Mouse (Mus musculus) erythroblast, embryonic 14.5 days (primary cell): Measurements from ENCODE around the gene Ints14. TPM values are rescaled to one million over a fixed set of nuclear protein-coding genes. Genes with fewer than 3 reads are reported as not detected.
A peak's percentile ranks its signal among the peaks of the same experiment; 100 is the strongest.
"Not testable (repeated sequence)": the region's sequence is repeated elsewhere in the genome, so short reads cannot be mapped to it uniquely, and the experiment has no call there.

Experiments used
- H3K27me3 ChIP-seq: 2 replicates; pipeline ENCODE4 v1.6.1; 2012; ENCODE audit warnings: inconsistent platforms; ENCODE audit not compliant: control insufficient read depth
- H3K36me3 ChIP-seq: 2 replicates; pipeline ENCODE4 v1.6.1; 2012; ENCODE audit warnings: mild to moderate bottlenecking, inconsistent platforms; ENCODE audit not compliant: control insufficient read depth
- H3K4me1 ChIP-seq: 2 replicates; pipeline ENCODE4 v1.6.1; 2012; ENCODE audit warnings: inconsistent platforms; ENCODE audit not compliant: control insufficient read depth
- H3K4me3 ChIP-seq: replicated peaks from 2 replicates; pipeline ENCODE3; 2012; ENCODE audit warnings: moderate library complexity, mild to moderate bottlenecking, inconsistent platforms
- H3K9me3 ChIP-seq: 2 replicates; pipeline ENCODE4 v1.6.1; 2012; ENCODE audit warnings: low read length, inconsistent platforms, mixed read lengths; ENCODE audit not compliant: control insufficient read depth
- GATA1 ChIP-seq: IDR thresholded peaks from 2 replicates; pipeline ENCODE4 v1.6.1; 2012; ENCODE audit warnings: low read length, inconsistent platforms, mixed read lengths
- TAL1 ChIP-seq: IDR thresholded peaks from 3 replicates; pipeline ENCODE4 v1.6.1; 2012; ENCODE audit warnings: low read length, inconsistent platforms, mixed read lengths
- polyA plus RNA-seq: library from polyadenylated mRNA; stranded (reverse); fragments of >175 nt; gene quantifications from 2 replicates; pipeline ENCODE4 v1.2.3, GENCODE M21; 2012

Gene Ints14
- polyA plus RNA-seq, 1 experiment: 3.3 TPM

DNA sequence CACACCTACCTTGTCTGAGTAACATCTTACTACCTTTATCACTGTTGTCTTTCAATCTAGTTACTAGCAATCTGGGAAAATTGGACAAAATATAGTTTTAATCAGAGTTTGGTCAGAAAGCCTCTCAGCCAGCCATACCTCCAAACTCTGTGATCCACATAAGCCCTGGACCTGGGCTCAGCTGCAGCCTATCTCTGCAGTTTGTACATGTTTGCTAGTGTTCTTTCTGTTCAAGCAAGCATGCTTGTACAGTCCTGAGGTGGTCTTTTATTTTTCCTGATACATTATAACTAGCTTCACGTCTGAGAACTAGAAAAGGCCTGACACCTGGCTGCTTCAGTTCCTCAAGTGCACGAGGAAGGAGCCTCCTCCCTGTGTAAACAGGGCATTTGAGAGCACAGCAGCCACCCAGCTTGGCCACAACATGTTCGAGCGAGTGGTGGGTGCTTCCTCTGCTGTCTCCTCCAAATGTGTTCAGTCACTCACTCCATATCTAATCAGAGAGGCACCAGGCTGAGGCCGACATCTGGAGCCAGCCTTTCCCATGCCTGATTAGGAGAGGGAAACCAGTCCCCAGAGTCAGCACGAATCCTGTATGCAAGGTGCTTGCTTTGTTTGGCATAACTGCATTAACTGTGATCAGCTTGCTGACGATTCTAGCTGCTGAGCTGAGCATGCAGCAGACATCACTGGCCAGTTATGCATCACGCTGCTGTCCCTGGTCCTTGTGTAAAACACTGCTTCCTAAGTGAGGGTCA, 24.5 kb downstream of the Ints14 start:
- Histone ChIP-seq H3K9me3 (no peaks in the 10 kb centered on the region), H3K36me3 (peaks cover 100% of the 10 kb centered on the region), H3K27me3 (no peaks in the 10 kb centered on the region), H3K4me1 (peaks cover 52% of the 10 kb centered on the region), H3K4me3 (peak overlapping the region; percentile 9)
- TF ChIP-seq TAL1 (peak; percentile 84), GATA1 (peak; percentile 81)

GRCm38 (mm10) chr9:64985807-64986206, 25.1 kb downstream of the Ints14 start:
- Histone ChIP-seq H3K4me1 (peaks cover 54% of the 10 kb centered on the region), H3K4me3 (peak overlapping the region; percentile 9), H3K36me3 (peaks cover 100% of the 10 kb centered on the region), H3K27me3 (no peaks in the 10 kb centered on the region), H3K9me3 (no peaks in the 10 kb centered on the region)
- no peak for TF ChIP-seq GATA1
- TF ChIP-seq TAL1: no peak

GRCm38 (mm10) chr9:64987651-64988050, 26.9 kb downstream of the Ints14 start:
- Histone ChIP-seq H3K4me1 (peaks cover 48% of the 10 kb centered on the region), H3K9me3 (no peaks in the 10 kb centered on the region), H3K4me3 (no peak overlapping the region), H3K36me3 (peaks cover 99% of the 10 kb centered on the region), H3K27me3 (no peaks in the 10 kb centered on the region)
- TF ChIP-seq TAL1 (no peak), GATA1 (no peak)

- no peak for TF ChIP-seq GATA1
- TF ChIP-seq TAL1: no peak
- peaks cover 45% of the 10 kb centered on the region for H3K4me1 ChIP-seq
- H3K36me3 ChIP-seq: peaks cover 99% of the 10 kb centered on the region
- H3K9me3 ChIP-seq: no peaks in the 10 kb centered on the region
- H3K27me3 ChIP-seq: no peaks in the 10 kb centered on the region
- no peak overlapping the region for H3K4me3 ChIP-seq
Measured at GRCm38 (mm10) chr9:64988443-64988842, 27.7 kb downstream of the Ints14 start.

GRCm38 (mm10) chr9:64990291-64990690, 29.6 kb downstream of the Ints14 start:
- peaks cover 30% of the 10 kb centered on the region for H3K4me1 ChIP-seq
- H3K4me3 ChIP-seq: no peak overlapping the region
- TF ChIP-seq GATA1 (no peak), TAL1 (no peak)
- H3K27me3 ChIP-seq: no peaks in the 10 kb centered on the region
- H3K9me3 ChIP-seq: no peaks in the 10 kb centered on the region
- peaks cover 96% of the 10 kb centered on the region for H3K36me3 ChIP-seq

DNA sequence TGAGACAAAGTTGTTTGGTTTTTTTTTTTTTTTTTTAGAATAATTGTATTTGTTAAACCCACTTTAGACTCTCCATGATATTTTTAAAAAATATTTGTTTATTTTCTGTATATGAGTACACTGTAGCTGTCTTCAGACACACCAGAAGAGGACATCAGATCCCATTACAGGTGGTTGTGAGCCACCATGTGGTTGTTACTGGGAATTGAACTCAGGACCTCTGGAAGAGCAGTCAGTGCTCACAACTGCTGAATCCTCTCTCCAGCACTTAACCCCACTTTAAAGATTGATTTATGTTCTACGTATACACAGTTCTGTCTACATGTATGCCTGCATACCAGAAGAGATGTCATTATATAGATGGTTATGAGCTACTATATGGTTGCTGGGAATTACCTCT, 34.8 kb downstream of the Ints14 start:
- not testable (repeated sequence) for H3K4me3 ChIP-seq, H3K9me3 ChIP-seq, H3K27me3 ChIP-seq, H3K4me1 ChIP-seq
- H3K36me3 ChIP-seq: peaks cover 88% of the 10 kb centered on the region

- no peak for TF ChIP-seq GATA1
- TF ChIP-seq TAL1: no peak
- H3K4me1 ChIP-seq: peaks cover 4% of the 10 kb centered on the region
- H3K9me3 ChIP-seq: peaks cover 3% of the 10 kb centered on the region; the same call in 1 of the 2 replicates
- no peak overlapping the region for H3K4me3 ChIP-seq
- H3K27me3 ChIP-seq: no peaks in the 10 kb centered on the region
- peaks cover 87% of the 10 kb centered on the region for H3K36me3 ChIP-seq
Measured at GRCm38 (mm10) chr9:65001481-65001880, 40.8 kb downstream of the Ints14 start.

GRCm38 (mm10) chr9:65005737-65006136, 45.0 kb downstream of the Ints14 start:
- peaks cover 3% of the 10 kb centered on the region; the same call in 1 of the 2 replicates for H3K9me3 ChIP-seq
- TF ChIP-seq TAL1: no peak
- no peak for TF ChIP-seq GATA1
- H3K4me3 ChIP-seq: no peak overlapping the region
- no peaks in the 10 kb centered on the region for H3K27me3 ChIP-seq
- H3K36me3 ChIP-seq: peaks cover 81% of the 10 kb centered on the region
- H3K4me1 ChIP-seq: peaks cover 12% of the 10 kb centered on the region

DNA sequence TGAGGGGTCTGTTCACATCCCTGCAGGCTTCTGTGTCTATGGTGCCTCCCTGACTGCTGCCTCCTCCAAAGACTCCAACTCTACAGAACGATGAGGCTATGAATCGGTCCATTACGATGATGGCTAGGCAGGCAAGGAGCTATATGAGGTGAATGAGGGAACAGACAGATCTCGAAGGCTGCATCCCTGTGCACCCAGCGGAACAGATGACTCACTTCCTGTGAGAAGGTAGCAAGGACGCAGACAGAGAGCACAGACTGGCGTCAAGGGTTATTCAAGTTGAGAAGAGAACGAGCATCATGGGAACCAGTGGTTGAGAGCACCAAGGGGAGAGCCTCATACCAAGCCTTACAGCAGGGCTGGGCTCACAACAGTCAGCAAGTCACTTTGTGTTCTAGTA, 49.9 kb downstream of the Ints14 start:
- Histone ChIP-seq H3K27me3 (no peaks in the 10 kb centered on the region), H3K4me1 (peaks cover 14% of the 10 kb centered on the region), H3K4me3 (no peak overlapping the region), H3K36me3 (peaks cover 47% of the 10 kb centered on the region), H3K9me3 (no peaks in the 10 kb centered on the region)
- TF ChIP-seq TAL1: no peak
- no peak for TF ChIP-seq GATA1

GRCm38 (mm10) chr9:65011304-65011703, 50.6 kb downstream of the Ints14 start:
- Histone ChIP-seq H3K4me3 (no peak overlapping the region), H3K36me3 (peaks cover 43% of the 10 kb centered on the region), H3K9me3 (no peaks in the 10 kb centered on the region), H3K4me1 (peaks cover 21% of the 10 kb centered on the region), H3K27me3 (no peaks in the 10 kb centered on the region)
- TF ChIP-seq GATA1 (no peak), TAL1 (no peak)
